Comparison of ENCODE assay signal across 9 mouse cellular contexts in the genomic region with DNA sequence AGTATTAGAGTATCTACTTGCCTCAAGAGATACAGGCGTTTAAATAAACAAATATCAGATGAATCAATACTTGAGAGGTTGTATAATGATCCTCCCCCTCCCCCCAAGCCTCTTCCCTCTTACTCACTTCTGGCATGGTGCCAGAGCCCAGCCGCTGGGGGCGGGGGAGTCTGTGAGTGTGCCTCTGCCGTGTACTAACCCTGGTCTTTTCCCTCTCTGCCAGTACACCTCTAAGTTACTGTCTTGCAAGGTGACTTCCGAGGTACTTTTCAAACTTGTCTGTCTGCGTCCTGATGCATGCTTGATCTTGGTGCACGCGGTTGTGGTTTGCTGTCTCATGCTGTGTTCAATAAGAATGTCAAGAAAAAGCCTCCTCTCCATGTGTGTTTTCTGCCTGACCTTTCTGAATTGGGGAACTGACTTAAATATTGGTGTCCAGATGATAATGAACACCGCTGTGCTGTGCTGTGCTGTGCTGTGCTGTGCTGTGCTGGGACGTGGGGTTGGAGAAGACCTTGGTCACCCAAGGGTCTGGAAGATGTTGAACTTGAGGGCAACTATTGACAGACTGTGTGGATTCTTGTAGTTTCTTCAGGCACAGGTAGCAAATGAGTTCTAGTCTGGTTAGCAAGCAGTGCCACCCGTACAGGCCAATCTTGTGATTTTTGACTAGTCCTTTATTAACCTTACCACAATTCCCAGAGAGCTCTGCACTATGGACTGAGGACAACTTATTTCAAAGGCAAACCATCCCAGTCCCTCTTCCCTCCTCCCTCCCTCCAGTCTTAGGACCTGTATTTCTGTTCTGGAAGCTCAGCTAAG. TPM values are rescaled to one million over a fixed set of nuclear protein-coding genes. Genes with fewer than 3 reads are reported as not detected.
DNase-seq lines count a peak whose midpoint lies in the region; ATAC-seq and TF ChIP-seq lines count a peak whose summit lies in the region.
"Had no signal": no experiment of that assay in that cellular context is flagged by ENCODE, and none has a peak within 500 bp of the region (broad histone marks: within the 10 kb centered on the region; RNA-seq: fewer than 3 reads in every experiment).

No protein-coding gene starts in this region.

- no peak for TF ChIP-seq CTCF in forebrain, postnatal 0 days (IDR thresholded peaks at IDR 0.05; ENCODE audit: low read depth)
- no peak for TF ChIP-seq CTCF in left cerebral cortex, adult 2 months (IDR thresholded peaks at IDR 0.05)

- intact Hi-C loops in left cerebral cortex, adult 2 months (cut with DNase I) = loop anchor here (10.0 kb wide), 1 partner anchor 511 kb away; no protein-coding TSS in a partner anchor

- no peak overlapping the region for H3K9ac ChIP-seq in heart, embryonic 11.5 days (ENCODE audit: low read depth, low read length)
- H3K9ac ChIP-seq in forebrain, postnatal 0 days = no peak overlapping the region
- H3K9ac ChIP-seq: liver, embryonic 13.5 days had no signal

- H3K36me3 ChIP-seq in heart, embryonic 11.5 days (ENCODE audit: control insufficient read depth, insufficient read depth, low read length) = no peaks in the 10 kb centered on the region
- H3K36me3 ChIP-seq in forebrain, postnatal 0 days (ENCODE audit: insufficient read depth) = no peaks in the 10 kb centered on the region
- H3K36me3 ChIP-seq: liver, embryonic 13.5 days had no signal

- ATAC-seq in heart, embryonic 11.5 days (replicated peaks; ENCODE audit: insufficient number of reproducible peaks, low FRiP score, low TSS enrichment) = no peak
- ATAC-seq in CD4-positive, CD25-positive, alpha-beta regulatory T cell, adult 4 months = peak; percentile 48
- no peak for ATAC-seq in forebrain, postnatal 0 days

- 59% methylated on average over 11 of the region's 11 CpGs for WGBS in heart, embryonic 11.5 days (ENCODE audit: insufficient replicate concordance)
- 52% methylated on average over 11 of the region's 11 CpGs for WGBS in forebrain, postnatal 0 days

- H3K4me3 ChIP-seq in heart, embryonic 11.5 days (ENCODE audit: low read depth, low read length) = no peak overlapping the region
- no peak overlapping the region for H3K4me3 ChIP-seq in forebrain, postnatal 0 days (ENCODE audit: low read depth, low read length)
- H3K4me3 ChIP-seq in left cerebral cortex, adult 2 months = no peak overlapping the region
- H3K4me3 ChIP-seq: liver, embryonic 13.5 days had no signal

- H3K27ac ChIP-seq in heart, embryonic 11.5 days (ENCODE audit: low read depth, low read length) = no peak overlapping the region
- H3K27ac ChIP-seq in forebrain, postnatal 0 days (ENCODE audit: low read depth, low read length) = no peak overlapping the region
- H3K27ac ChIP-seq in left cerebral cortex, adult 2 months = no peak overlapping the region
- H3K27ac ChIP-seq: liver, embryonic 13.5 days had no signal

- peaks cover 44% of the 10 kb centered on the region for H3K4me1 ChIP-seq in heart, embryonic 11.5 days (ENCODE audit: control insufficient read depth, insufficient read depth, low read length)
- no peaks in the 10 kb centered on the region for H3K4me1 ChIP-seq in forebrain, postnatal 0 days (ENCODE audit: insufficient read depth)
- H3K4me1 ChIP-seq: liver, embryonic 13.5 days had no signal

- H3K4me2 ChIP-seq in heart, embryonic 11.5 days = no peak overlapping the region
- no peak overlapping the region for H3K4me2 ChIP-seq in forebrain, postnatal 0 days (ENCODE audit: low read depth)
- H3K4me2 ChIP-seq: liver, embryonic 13.5 days had no signal

- no peaks in the 10 kb centered on the region for H3K9me3 ChIP-seq in heart, embryonic 11.5 days (replicated peaks; ENCODE audit: control insufficient read depth, low read length)
- H3K9me3 ChIP-seq in forebrain, postnatal 0 days (ENCODE audit: low read length) = no peaks in the 10 kb centered on the region
- H3K9me3 ChIP-seq: liver, embryonic 13.5 days had no signal

- peak; percentile 31 to 60 for DNase-seq in heart, adult 18-20 months
- peak; percentile 22 for DNase-seq in forebrain, postnatal 0 days
- peak; percentile 56 to 74 for DNase-seq in kidney, postnatal 25 days
- DNase-seq in thymus, postnatal 4 days = peak; percentile 64
- no peak for DNase-seq in urinary bladder, adult 2 months (ENCODE audit: low spot score)
- no peak for DNase-seq in left cerebral cortex, adult 2 months (ENCODE audit: extremely low spot score in 1 of 2, low spot score in 2 of 2)
- DNase-seq: liver, embryonic 13.5 days had no signal

- H3K27me3 ChIP-seq in heart, embryonic 11.5 days (ENCODE audit: control insufficient read depth, insufficient read depth, low read length) = no peaks in the 10 kb centered on the region
- no peaks in the 10 kb centered on the region for H3K27me3 ChIP-seq in forebrain, postnatal 0 days (ENCODE audit: insufficient read depth, low read length)
- H3K27me3 ChIP-seq: liver, embryonic 13.5 days had no signal

RNA-seq across cellular contexts. Expression of a gene that starts 29.8 kb away (rescaled TPM):
- under 1 TPM; 0.17 to 0.23 TPM for total RNA-seq in heart, adult 18-20 months (2021)
- polyA plus RNA-seq in heart, embryonic 11.5 days (2014; fragmentation: Nextera tagmentation; extraction: Ambion mirVana) = 0.07 and 0.10 TPM in 2 replicates
- 10 to 100 TPM in 1 of 2 experiments, 1 to 10 TPM in 1; 9.2 to 13.9 TPM for polyA plus RNA-seq in CD4-positive, CD25-positive, alpha-beta regulatory T cell, adult 4 months (2017; shearing (Covaris generic))
- total RNA-seq in forebrain, postnatal 0 days (2014; rRNA removed) = 0.29 TPM in 1 of 2 replicates, not detected in the other
- not detected in 2 replicates for polyA plus RNA-seq in forebrain, postnatal 0 days (2015; fragmentation: Nextera tagmentation; extraction: Ambion mirVana)
- 3.9 and 4.3 TPM in 2 replicates for polyA plus RNA-seq in urinary bladder, adult 2 months (2012; rRNA removed)
- total RNA-seq in left cerebral cortex, adult 2 months (2021) = under 1 TPM; 0.27 to 0.42 TPM

Comparison
In these comparisons a context has a peak if more than half of its experiments do, and no peak if none do; other contexts are left out.
1. DNase-seq: peak in heart, adult 18-20 months (2 of 2), forebrain, postnatal 0 days (single experiment), kidney, postnatal 25 days (2 of 2) and thymus, postnatal 4 days (single experiment); none in urinary bladder, adult 2 months (single experiment) and left cerebral cortex, adult 2 months (0 of 2).